Mouse (Mus musculus) kidney, adult 2 months (tissue): ENCODE measurements around the gene Fam83b. TPM values are rescaled to one million over a fixed set of nuclear protein-coding genes. Genes with fewer than 3 reads are reported as not detected.

Source experiments
- DNase-seq: peaks from one replicate; pipeline ENCODE4 v3.0.0; 2021
- H3K27ac ChIP-seq: fragments of 200-500 bp; 2 replicates; pipeline ENCODE4 v1.5.1; 2012; ENCODE audit warnings: low read depth, low read length, control low read depth, inconsistent platforms; ENCODE audit not compliant: insufficient read depth
- H3K27me3 ChIP-seq: fragments of 200-500 bp; replicated peaks from 2 replicates; pipeline ENCODE4 v1.6.1; 2012; ENCODE audit warnings: mild to moderate bottlenecking, moderate library complexity, low read length, inconsistent platforms; ENCODE audit not compliant: control insufficient read depth, insufficient read depth
- H3K36me3 ChIP-seq: fragments of 200-500 bp; 2 replicates; pipeline ENCODE4 v1.6.1; 2012; ENCODE audit warnings: mild to moderate bottlenecking, moderate library complexity, low read length, inconsistent platforms; ENCODE audit not compliant: control insufficient read depth, insufficient read depth
- H3K4me1 ChIP-seq: fragments of 200-500 bp; 2 replicates; pipeline ENCODE4 v1.6.1; 2011; ENCODE audit warnings: low read length; ENCODE audit not compliant: control insufficient read depth, insufficient read depth
- H3K4me3 ChIP-seq: fragments of 200-500 bp; 2 replicates; pipeline ENCODE4 v1.5.1; 2011; ENCODE audit warnings: mild to moderate bottlenecking, low read depth, low read length, control low read depth; ENCODE audit not compliant: insufficient read depth
- CTCF ChIP-seq: fragments of 200-500 bp; conservative IDR thresholded peaks from 2 replicates; pipeline ENCODE4 v1.5.1; 2011; ENCODE audit warnings: low read depth, mild to moderate bottlenecking, control low read depth, low read length, moderate library complexity, mixed read lengths; ENCODE audit not compliant: insufficient read depth, insufficient read length
- POLR2A ChIP-seq: fragments of 200-500 bp; IDR thresholded peaks from one replicate; pipeline ENCODE4 v1.6.1; 2011; ENCODE audit warnings: low read depth, low read length, control low read depth
- WGBS: fragments of 180-500 bp; shearing (Covaris S2); methylation state at CpG from one replicate; pipeline ENCODE4 v1.1.7; 2018; 5-methylcytosine and 5-hydroxymethylcytosine counted together
- polyA plus RNA-seq: library from polyadenylated mRNA; depleted of rRNA; stranded (reverse); fragments of >200 nt; gene quantifications from 2 replicates; pipeline ENCODE4 v1.2.3, GENCODE M21; 2012; rRNA removed

Fam83b gene
- polyA plus RNA-seq, result 0.12 and 0.28 TPM in 2 replicates

GRCm38 (mm10) chr9:76566515-76567280, at the start of gene Fam83b:
Gene Fam83b, minus strand, starts transcription at chr9:76567116.
- H3K4me3 ChIP-seq, result peak within 1 kb of the TSS; percentile 67
- 2% methylated on average over 40 of the region's 40 CpGs for WGBS
- H3K4me1 ChIP-seq, result no peaks in the 10 kb centered on the region
- H3K27me3 ChIP-seq, result no peaks in the 10 kb centered on the region
- TF ChIP-seq CTCF (no peak), POLR2A (no peak)
- DNase-seq, result peak; percentile 55
- no peak within 1 kb of the TSS for H3K27ac ChIP-seq
- H3K36me3 ChIP-seq, result no peaks in the 10 kb centered on the region

GRCm38 (mm10) chr9:76614165-76614564, 47.2 kb upstream of the Fam83b start:
- Histone ChIP-seq H3K27me3 (no peaks in the 10 kb centered on the region), H3K36me3 (no peaks in the 10 kb centered on the region), H3K27ac (no peak overlapping the region), H3K4me1 (no peaks in the 10 kb centered on the region), H3K4me3 (no peak overlapping the region)
- no peak for DNase-seq
- 62% methylated on average over 4 of the region's 4 CpGs for WGBS
- no peak for TF ChIP-seq CTCF
- TF ChIP-seq POLR2A, result no peak

DNA sequence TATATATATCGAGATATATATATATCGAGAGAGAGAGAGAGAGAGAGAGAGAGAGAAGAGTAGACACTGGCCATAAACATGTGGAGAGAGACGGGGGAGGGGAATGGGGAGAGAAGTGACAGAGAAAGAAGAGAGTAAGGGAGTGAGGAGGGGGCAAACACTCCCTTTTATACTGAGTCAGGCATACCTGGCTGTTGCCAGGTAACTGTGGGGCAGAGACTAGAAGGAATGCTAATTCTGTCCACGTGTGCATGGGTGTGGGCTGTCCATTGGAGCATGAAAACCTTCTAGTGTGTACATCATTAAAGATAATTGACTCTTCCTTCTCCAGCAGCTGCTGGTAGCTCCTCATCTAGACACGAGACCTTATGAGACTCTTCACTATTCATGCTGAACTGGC, 36.8 kb upstream of the Fam83b start:
- no peak for TF ChIP-seq CTCF
- TF ChIP-seq POLR2A, result no peak
- no peaks in the 10 kb centered on the region for H3K36me3 ChIP-seq
- H3K27me3 ChIP-seq, result no peaks in the 10 kb centered on the region
- no peak for DNase-seq
- no peaks in the 10 kb centered on the region for H3K4me1 ChIP-seq
- WGBS, result 60% methylated on average over 5 of the region's 5 CpGs
- no peak overlapping the region for H3K4me3 ChIP-seq
- H3K27ac ChIP-seq, result no peak overlapping the region

GRCm38 (mm10) chr9:76602874-76603273, 36.0 kb upstream of the Fam83b start:
- 89% methylated on average over 2 of the region's 2 CpGs for WGBS
- DNase-seq, result no peak
- Histone ChIP-seq H3K27ac (no peak overlapping the region), H3K27me3 (no peaks in the 10 kb centered on the region), H3K4me1 (no peaks in the 10 kb centered on the region), H3K36me3 (no peaks in the 10 kb centered on the region), H3K4me3 (no peak overlapping the region)
- no peak for TF ChIP-seq CTCF
- TF ChIP-seq POLR2A, result no peak

DNA sequence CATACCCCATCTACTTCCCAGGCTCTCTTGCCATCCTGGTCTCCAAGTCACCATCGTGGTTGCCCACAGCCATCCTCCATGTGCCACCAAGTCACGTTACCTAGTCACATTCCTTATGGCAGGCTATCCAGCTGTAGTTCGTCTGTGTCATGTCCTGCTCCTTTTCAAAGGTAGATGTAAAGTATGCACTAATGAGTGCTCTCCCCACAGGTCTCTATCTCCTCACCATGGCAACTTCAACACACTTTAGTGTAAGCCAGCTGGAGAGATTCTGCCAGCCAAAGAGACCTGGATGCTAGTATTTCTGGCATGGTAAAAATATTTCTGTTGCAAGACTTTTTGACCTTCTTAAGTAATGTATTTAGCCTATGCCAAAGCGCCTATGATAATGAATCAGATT, 30.5 kb upstream of the Fam83b start:
- WGBS, result 78% methylated on average over 4 of the region's 4 CpGs
- TF ChIP-seq CTCF (no peak), POLR2A (no peak)
- no peak for DNase-seq
- Histone ChIP-seq H3K4me1 (no peaks in the 10 kb centered on the region), H3K27me3 (no peaks in the 10 kb centered on the region), H3K27ac (no peak overlapping the region), H3K4me3 (no peak overlapping the region), H3K36me3 (no peaks in the 10 kb centered on the region)

GRCm38 (mm10) chr9:76593841-76594240, 26.9 kb upstream of the Fam83b start:
- no peak for DNase-seq
- Histone ChIP-seq H3K27ac (no peak overlapping the region), H3K4me1 (no peaks in the 10 kb centered on the region), H3K27me3 (no peaks in the 10 kb centered on the region), H3K36me3 (no peaks in the 10 kb centered on the region), H3K4me3 (no peak overlapping the region)
- 30% methylated on average over 2 of the region's 2 CpGs for WGBS
- no peak for TF ChIP-seq CTCF
- no peak for TF ChIP-seq POLR2A

GRCm38 (mm10) chr9:76583943-76584342, 17.0 kb upstream of the Fam83b start:
- Histone ChIP-seq H3K4me1 (no peaks in the 10 kb centered on the region), H3K27ac (no peak overlapping the region), H3K27me3 (no peaks in the 10 kb centered on the region), H3K4me3 (no peak overlapping the region), H3K36me3 (no peaks in the 10 kb centered on the region)
- DNase-seq, result no peak
- no peak for TF ChIP-seq CTCF
- TF ChIP-seq POLR2A, result no peak
- 92% methylated on average over 6 of the region's 6 CpGs for WGBS

DNA sequence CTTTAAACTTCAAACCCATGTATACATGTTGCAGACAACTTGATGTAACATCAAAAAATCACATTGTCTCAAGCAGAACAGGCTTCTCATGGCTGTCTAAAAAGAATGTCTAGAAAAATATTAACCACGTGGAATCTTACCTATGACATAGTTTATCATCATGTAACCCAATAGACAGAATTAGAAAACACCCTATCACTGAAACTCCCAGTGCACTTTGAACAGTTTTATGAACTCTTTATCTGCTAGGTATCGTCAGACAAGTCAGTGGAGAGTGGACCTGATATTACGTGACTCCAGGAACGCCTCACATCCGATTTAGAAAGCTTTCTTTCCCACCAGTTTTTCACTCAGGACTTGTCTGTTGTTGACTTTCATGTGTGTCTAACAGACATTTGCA, 15.1 kb upstream of the Fam83b start:
- H3K4me1 ChIP-seq, result no peaks in the 10 kb centered on the region
- H3K27ac ChIP-seq, result no peak overlapping the region
- no peaks in the 10 kb centered on the region for H3K36me3 ChIP-seq
- no peak for DNase-seq
- TF ChIP-seq POLR2A (no peak), CTCF (no peak)
- 79% methylated on average over 5 of the region's 5 CpGs for WGBS
- H3K27me3 ChIP-seq, result no peaks in the 10 kb centered on the region
- H3K4me3 ChIP-seq, result no peak overlapping the region
